Mouse (Mus musculus) midbrain, embryonic 14.5 days (tissue): ENCODE results near the gene Sdc4. TPM values are rescaled to one million over a fixed set of nuclear protein-coding genes. Genes with fewer than 3 reads are reported as not detected.

Experiments used
- ATAC-seq: fragments of 200-750 bp; cut with Nextera tagmentation; 2 replicates; pipeline ENCODE4 v1.8.0; 2017; ENCODE audit warnings: moderate number of reproducible peaks, moderate library complexity; ENCODE audit not compliant: low FRiP score, low TSS enrichment
- DNase-seq: peaks from one replicate; pipeline ENCODE4 v3.0.0-alpha.2; 2015
- H3K27ac ChIP-seq: fragments of 300-500 bp; sonication (generic); replicated peaks from 2 replicates; pipeline ENCODE4 v1.5.1; 2014; ENCODE audit warnings: mild to moderate bottlenecking, low read depth, low read length, moderate library complexity
- H3K27me3 ChIP-seq: fragments of 300-500 bp; sonication (generic); 2 replicates; pipeline ENCODE4 v1.6.1; 2014; ENCODE audit warnings: low read length, control low read depth, mixed read lengths; ENCODE audit not compliant: control insufficient read depth, insufficient read depth
- H3K36me3 ChIP-seq: fragments of 300-500 bp; sonication (generic); 2 replicates; pipeline ENCODE4 v1.6.1; 2014; ENCODE audit warnings: low read length, control low read depth; ENCODE audit not compliant: control insufficient read depth, insufficient read depth
- H3K4me1 ChIP-seq: fragments of 300-500 bp; sonication (generic); 2 replicates; pipeline ENCODE4 v1.6.1; 2014; ENCODE audit warnings: mild to moderate bottlenecking, antibody characterized with exemption, low read length, control low read depth; ENCODE audit not compliant: control insufficient read depth, insufficient read depth
- H3K4me2 ChIP-seq: fragments of 300-500 bp; sonication (generic); 2 replicates; pipeline ENCODE4 v1.6.1; 2014; ENCODE audit warnings: mild to moderate bottlenecking, low read length, moderate library complexity
- H3K4me3 ChIP-seq: fragments of 300-500 bp; sonication (generic); replicated peaks from 2 replicates; pipeline ENCODE4 v1.5.1; 2014; ENCODE audit warnings: low read depth, low read length
- H3K9ac ChIP-seq: fragments of 300-500 bp; sonication (generic); replicated peaks from 2 replicates; pipeline ENCODE4 v1.6.1; 2014; ENCODE audit warnings: mild to moderate bottlenecking, low read length, moderate library complexity
- H3K9me3 ChIP-seq: fragments of 300-500 bp; sonication (generic); 2 replicates; pipeline ENCODE4 v1.6.1; 2016; ENCODE audit warnings: low read length, control low read depth, mixed read lengths; ENCODE audit not compliant: control insufficient read depth
- WGBS: fragments of 180-500 bp; shearing (Covaris S2); extraction: QIAGEN DNeasy Blood & Tissue Kit; methylation state at CpG from one replicate; pipeline ENCODE4 v1.1.7; 2014; 5-methylcytosine and 5-hydroxymethylcytosine counted together
- polyA plus RNA-seq: library from polyadenylated mRNA; unstranded; fragments of >200 nt; fragmentation: Nextera tagmentation; extraction: Ambion mirVana; gene quantifications from 2 replicates; pipeline ENCODE4 v1.2.1, GENCODE M21; 2014

Sdc4 gene
- polyA plus RNA-seq, 1 experiment from 2014 or later: 4.9 TPM

- Histone ChIP-seq H3K36me3 (no peaks in the 10 kb centered on the region), H3K4me1 (0 out of 2 replicates have a peak, but pooled peaks cover 5% of the 10 kb centered on the region), H3K27ac (no peak overlapping the region), H3K9ac (no peak overlapping the region), H3K27me3 (no peaks in the 10 kb centered on the region), H3K4me3 (no peak overlapping the region), H3K9me3 (no peaks in the 10 kb centered on the region), H3K4me2 (no peak overlapping the region)
- DNase-seq (no peak), ATAC-seq (no peak)
- WGBS: 80% methylated on average over 7 of the region's 7 CpGs
Measured at GRCm38 (mm10) chr2:164453887-164454500, 10.3 kb upstream of the Sdc4 start.

- no peak overlapping the region for H3K4me2 ChIP-seq
- no peak overlapping the region for H3K27ac ChIP-seq
- DNase-seq (no peak), ATAC-seq (no peak)
- no peaks in the 10 kb centered on the region for H3K36me3 ChIP-seq
- 89% methylated on average over 14 of the region's 14 CpGs for WGBS
- H3K27me3 ChIP-seq: no peaks in the 10 kb centered on the region
- H3K9me3 ChIP-seq: no peaks in the 10 kb centered on the region
- no peak overlapping the region for H3K4me3 ChIP-seq
- no peak overlapping the region for H3K9ac ChIP-seq
- H3K4me1 ChIP-seq: 0 out of 2 replicates have a peak, but pooled peaks cover 5% of the 10 kb centered on the region
Measured at GRCm38 (mm10) chr2:164453047-164453757, 9.5 kb upstream of the Sdc4 start.

GRCm38 (mm10) chr2:164452000-164452676, 8.5 kb upstream of the Sdc4 start:
- ATAC-seq (no peak), DNase-seq (no peak)
- Histone ChIP-seq H3K9me3 (no peaks in the 10 kb centered on the region), H3K9ac (no peak overlapping the region), H3K27me3 (no peaks in the 10 kb centered on the region), H3K4me1 (0 out of 2 replicates have a peak, but pooled peaks cover 5% of the 10 kb centered on the region), H3K36me3 (no peaks in the 10 kb centered on the region), H3K27ac (no peak overlapping the region), H3K4me3 (no peak overlapping the region), H3K4me2 (no peak overlapping the region)
- WGBS: 52% methylated on average over 13 of the region's 13 CpGs

DNA sequence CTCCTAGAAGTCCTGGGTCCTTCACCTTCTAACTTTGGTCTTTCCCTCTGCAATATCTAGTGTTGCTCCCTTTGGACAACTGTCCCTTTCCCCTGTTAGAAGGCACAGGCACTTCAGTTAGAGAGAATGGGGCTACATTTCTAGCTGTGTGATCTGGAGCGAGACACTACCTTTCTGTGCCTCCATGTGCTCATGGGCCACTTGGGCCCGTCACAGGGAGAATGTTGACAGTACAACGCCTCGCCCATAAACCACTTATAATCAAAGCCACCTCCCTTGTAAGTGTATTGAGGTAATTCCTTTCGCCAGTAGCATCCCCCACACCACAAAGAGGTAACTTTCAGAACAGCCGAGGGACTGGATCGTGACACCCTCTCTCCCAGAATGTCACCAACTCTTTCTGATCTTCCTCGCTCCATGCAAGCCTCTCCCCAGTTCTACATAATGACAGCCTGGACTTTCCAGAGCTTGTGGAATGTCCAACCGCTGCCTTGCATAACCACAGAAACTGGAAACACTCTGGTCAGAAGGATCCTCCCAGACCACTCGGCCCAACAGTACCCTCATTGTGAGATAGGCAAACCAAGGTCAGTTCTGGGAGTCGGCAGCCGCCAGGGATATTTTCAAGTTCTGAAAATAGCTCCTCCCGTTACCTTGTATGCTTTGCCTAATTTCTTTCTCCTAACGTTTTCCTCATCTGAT, 5.8 kb upstream of the Sdc4 start:
- no peak overlapping the region for H3K4me2 ChIP-seq
- no peak for ATAC-seq
- H3K36me3 ChIP-seq: no peaks in the 10 kb centered on the region
- H3K9ac ChIP-seq: no peak overlapping the region
- H3K27me3 ChIP-seq: no peaks in the 10 kb centered on the region
- H3K27ac ChIP-seq: no peak overlapping the region
- no peaks in the 10 kb centered on the region for H3K4me1 ChIP-seq
- no peak overlapping the region for H3K4me3 ChIP-seq
- H3K9me3 ChIP-seq: no peaks in the 10 kb centered on the region
- WGBS: 93% methylated on average over 14 of the region's 14 CpGs
- no peak for DNase-seq

- ATAC-seq (no peak), DNase-seq (no peak)
- Histone ChIP-seq H3K4me1 (no peaks in the 10 kb centered on the region), H3K27ac (no peak overlapping the region), H3K4me2 (no peak overlapping the region), H3K4me3 (no peak overlapping the region), H3K36me3 (no peaks in the 10 kb centered on the region), H3K27me3 (no peaks in the 10 kb centered on the region), H3K9me3 (no peaks in the 10 kb centered on the region), H3K9ac (no peak overlapping the region)
- 74% methylated on average over 5 of the region's 5 CpGs for WGBS
Measured at GRCm38 (mm10) chr2:164448921-164449320, 5.2 kb upstream of the Sdc4 start.

DNA sequence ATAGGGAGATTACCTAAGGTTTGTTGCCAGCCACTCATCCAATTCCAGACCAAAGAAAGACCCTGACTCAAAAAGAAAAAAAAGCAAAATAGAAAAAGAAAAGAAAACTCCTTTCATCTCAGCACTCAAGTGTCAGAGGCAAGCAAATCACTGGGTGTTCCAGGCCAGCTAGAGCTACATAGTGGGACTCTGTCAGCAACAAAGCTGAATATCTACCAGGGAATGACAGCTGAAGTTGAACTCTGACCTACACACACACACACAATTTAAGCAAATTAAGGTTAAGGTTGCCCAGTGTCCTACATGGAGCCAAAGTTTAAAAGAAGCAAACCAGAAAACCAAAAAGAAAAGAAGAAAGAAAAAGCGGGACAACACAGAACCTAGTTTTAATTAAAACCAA, 4.5 kb upstream of the Sdc4 start:
- H3K4me3 ChIP-seq: no peak overlapping the region
- H3K27me3 ChIP-seq: no peaks in the 10 kb centered on the region
- no peaks in the 10 kb centered on the region for H3K36me3 ChIP-seq
- WGBS: 93% methylated on average over 1 of the region's 1 CpGs
- DNase-seq (no peak), ATAC-seq (no peak)
- peaks cover 5% of the 10 kb centered on the region for H3K4me1 ChIP-seq
- no peak overlapping the region for H3K27ac ChIP-seq
- H3K9ac ChIP-seq: no peak overlapping the region
- H3K9me3 ChIP-seq: no peaks in the 10 kb centered on the region
- no peak overlapping the region for H3K4me2 ChIP-seq

GRCm38 (mm10) chr2:164446086-164446469, 2.4 kb upstream of the Sdc4 start:
- Histone ChIP-seq H3K36me3 (no peaks in the 10 kb centered on the region), H3K27me3 (peaks cover 12% of the 10 kb centered on the region), H3K27ac (no peak overlapping the region), H3K4me2 (no peak overlapping the region), H3K9ac (no peak overlapping the region), H3K9me3 (no peaks in the 10 kb centered on the region), H3K4me3 (no peak overlapping the region), H3K4me1 (peaks cover 13% of the 10 kb centered on the region)
- no peak for DNase-seq
- 78% methylated on average over 3 of the region's 3 CpGs for WGBS
- ATAC-seq: no peak

- Histone ChIP-seq H3K4me3 (no peak overlapping the region), H3K36me3 (no peaks in the 10 kb centered on the region), H3K9ac (no peak overlapping the region), H3K4me2 (no peak overlapping the region), H3K27me3 (peaks cover 15% of the 10 kb centered on the region), H3K27ac (no peak overlapping the region), H3K4me1 (peaks cover 13% of the 10 kb centered on the region), H3K9me3 (no peaks in the 10 kb centered on the region)
- DNase-seq: no peak
- WGBS: 91% methylated on average over 3 of the region's 3 CpGs
- no peak for ATAC-seq
Measured at GRCm38 (mm10) chr2:164445399-164446085, 1.9 kb upstream of the Sdc4 start.
